Mouse (Mus musculus) CH12.LX (cell line): ENCODE results near the gene Nxph1.

Experiments used
- ELF1 ChIP-seq: IDR thresholded peaks from 2 replicates; pipeline ENCODE4 v1.6.1; 2014; ENCODE audit warnings: low read depth, mild to moderate bottlenecking, inconsistent platforms, low read length, improper control_type of control experiment
- SIN3A ChIP-seq: IDR thresholded peaks from 2 replicates; pipeline ENCODE4 v1.6.1; 2012; ENCODE audit warnings: low read length, improper control_type of control experiment, inconsistent platforms

GRCm38 (mm10) chr6:9061261-9062105 lies 113.3 kb downstream of the Nxph1 start:
- TF ChIP-seq SIN3A (no peak), ELF1 (no peak)
